Mouse (Mus musculus) CH12.LX (cell line): ENCODE measurements around the gene Epb41. TPM values are rescaled to one million over a fixed set of nuclear protein-coding genes. Genes with fewer than 3 reads are reported as not detected.

Experiments used
- DNase-seq: peaks from one replicate; pipeline ENCODE4 v3.0.0-alpha.2; 2013; ENCODE audit errors: extremely low read depth
- H3K27ac ChIP-seq: 2 replicates; pipeline ENCODE4 v1.5.1; 2012; ENCODE audit warnings: low read depth, mild to moderate bottlenecking, control low read depth, moderate library complexity; ENCODE audit not compliant: insufficient read depth
- H3K27me3 ChIP-seq: replicated peaks from 2 replicates; pipeline ENCODE3; 2012; ENCODE audit warnings: inconsistent platforms
- H3K36me3 ChIP-seq, 2 experiments: replicated peaks in 1 of 2; 2 replicates each; pipeline versions ENCODE3 to v1.6.1; 2012; ENCODE audit warnings: inconsistent platforms in 1 of 2, low read length in 1 of 2, mild to moderate bottlenecking in 1 of 2, mixed read lengths in 1 of 2, moderate library complexity in 1 of 2; ENCODE audit not compliant: control insufficient read depth in 1 of 2, insufficient read depth in 1 of 2
- H3K4me1 ChIP-seq, 2 experiments: 2 replicates each; pipeline ENCODE4 v1.6.1; 2012; ENCODE audit warnings: inconsistent platforms in 1 of 2, moderate library complexity in 1 of 2; ENCODE audit not compliant: insufficient read depth in 2 of 2, control insufficient read depth in 1 of 2
- H3K4me2 ChIP-seq: 2 replicates; pipeline ENCODE4 v1.6.1; 2012; ENCODE audit warnings: low read depth, mild to moderate bottlenecking, control low read depth; ENCODE audit not compliant: poor library complexity, insufficient read depth, severe bottlenecking
- H3K4me3 ChIP-seq, 3 experiments: fragments of 150-350 bp in 1 of 3; sonication (generic) in 1 of 3; replicated peaks in 1 of 3; 2 replicates each; pipeline versions ENCODE3 to v1.5.1; 2011 to 2012; ENCODE audit warnings: low read depth in 2 of 3, low read length in 2 of 3, mild to moderate bottlenecking in 2 of 3, moderate library complexity in 2 of 3, control low read depth in 1 of 3, improper control_type of control experiment in 1 of 3, inconsistent platforms in 1 of 3, mixed read lengths in 1 of 3; ENCODE audit not compliant: poor library complexity in 1 of 3
- H3K79me2 ChIP-seq: replicated peaks from 2 replicates; pipeline ENCODE4 v1.6.1; 2012; ENCODE audit warnings: mild to moderate bottlenecking, moderate library complexity; ENCODE audit not compliant: control insufficient read depth, poor library complexity, insufficient read depth, severe bottlenecking; ENCODE audit errors: extremely low read depth
- H3K9ac ChIP-seq: 2 replicates; pipeline ENCODE4 v1.6.1; 2012; ENCODE audit warnings: low read depth, mild to moderate bottlenecking, control low read depth, moderate library complexity; ENCODE audit not compliant: insufficient read depth
- H3K9me3 ChIP-seq: replicated peaks from 2 replicates; pipeline ENCODE3; 2012; ENCODE audit warnings: low read length, inconsistent platforms, mixed read lengths
- BHLHE40 ChIP-seq: IDR thresholded peaks from 2 replicates; pipeline ENCODE4 v1.6.1; 2011; ENCODE audit warnings: mild to moderate bottlenecking, low read depth, low read length, improper control_type of control experiment
- CHD2 ChIP-seq: IDR thresholded peaks from 2 replicates; pipeline ENCODE4 v1.6.1; 2011; ENCODE audit warnings: low read length, improper control_type of control experiment
- CTCF ChIP-seq, 2 experiments: IDR thresholded peaks in 1 of 2; conservative IDR thresholded peaks in 1 of 2; 2 replicates each; pipeline ENCODE4 v1.5.1; 2011 to 2012; ENCODE audit warnings: low read depth in 2 of 2, low read length in 2 of 2, improper control_type of control experiment in 1 of 2, inconsistent platforms in 1 of 2, mild to moderate bottlenecking in 1 of 2, moderate library complexity in 1 of 2
- E2F4 ChIP-seq: IDR thresholded peaks from 2 replicates; pipeline ENCODE4 v1.6.1; 2011; ENCODE audit warnings: low read depth, low read length, improper control_type of control experiment; ENCODE audit not compliant: insufficient replicate concordance
- ELF1 ChIP-seq: IDR thresholded peaks from 2 replicates; pipeline ENCODE4 v1.6.1; 2014; ENCODE audit warnings: low read depth, mild to moderate bottlenecking, inconsistent platforms, low read length, improper control_type of control experiment
- EP300 ChIP-seq: IDR thresholded peaks from 2 replicates; pipeline ENCODE4 v1.6.1; 2011; ENCODE audit warnings: low read length, improper control_type of control experiment
- ETS1 ChIP-seq: conservative IDR thresholded peaks from 2 replicates; pipeline ENCODE4 v1.6.1; 2012; ENCODE audit warnings: low read depth, mild to moderate bottlenecking, inconsistent platforms, low read length, improper control_type of control experiment, moderate library complexity
- GABPA ChIP-seq: IDR thresholded peaks from 2 replicates; pipeline ENCODE4 v1.6.1; 2012; ENCODE audit warnings: low read depth, low read length, improper control_type of control experiment, inconsistent platforms; ENCODE audit not compliant: insufficient replicate concordance
- HCFC1 ChIP-seq: IDR thresholded peaks from 2 replicates; pipeline ENCODE4 v1.6.1; 2012; ENCODE audit warnings: low read depth, mild to moderate bottlenecking, inconsistent platforms, low read length, improper control_type of control experiment
- IRF4 ChIP-seq: IDR thresholded peaks from 2 replicates; pipeline ENCODE4 v1.6.1; 2014; ENCODE audit warnings: low read depth, mild to moderate bottlenecking, inconsistent platforms, low read length, improper control_type of control experiment
- JUN ChIP-seq: IDR thresholded peaks from 2 replicates; pipeline ENCODE4 v1.6.1; 2011; ENCODE audit warnings: low read depth, mild to moderate bottlenecking, low read length, improper control_type of control experiment, moderate library complexity; ENCODE audit not compliant: insufficient read depth
- MEF2A ChIP-seq: IDR thresholded peaks from 2 replicates; pipeline ENCODE4 v1.6.1; 2014; ENCODE audit warnings: low read depth, mild to moderate bottlenecking, inconsistent platforms, low read length, improper control_type of control experiment, borderline replicate concordance
- MYC ChIP-seq: IDR thresholded peaks from 2 replicates; pipeline ENCODE4 v1.6.1; 2011; ENCODE audit warnings: low read depth, mild to moderate bottlenecking, improper control_type of control experiment, low read length
- NELFE ChIP-seq: IDR thresholded peaks from 2 replicates; pipeline ENCODE4 v1.6.1; 2011; ENCODE audit warnings: low read depth, low read length, improper control_type of control experiment
- NRF1 ChIP-seq: IDR thresholded peaks from 2 replicates; pipeline ENCODE4 v1.6.1; 2014; ENCODE audit warnings: low read depth, mild to moderate bottlenecking, inconsistent platforms, low read length, improper control_type of control experiment, moderate library complexity
- PAX5 ChIP-seq: IDR thresholded peaks from 2 replicates; pipeline ENCODE4 v1.6.1; 2012; ENCODE audit warnings: low read length, inconsistent platforms, mixed read lengths
- POLR2A ChIP-seq: IDR thresholded peaks from 2 replicates; pipeline ENCODE4 v1.6.1; 2011; ENCODE audit warnings: low read depth, mild to moderate bottlenecking, improper control_type of control experiment, low read length
- RAD21 ChIP-seq: IDR thresholded peaks from 2 replicates; pipeline ENCODE4 v1.6.1; 2011; ENCODE audit warnings: low read depth, mild to moderate bottlenecking, low read length, improper control_type of control experiment, moderate library complexity
- RCOR1 ChIP-seq: conservative IDR thresholded peaks from 2 replicates; pipeline ENCODE4 v1.6.1; 2012; ENCODE audit warnings: low read depth, mild to moderate bottlenecking, inconsistent platforms, low read length, improper control_type of control experiment
- SIN3A ChIP-seq: IDR thresholded peaks from 2 replicates; pipeline ENCODE4 v1.6.1; 2012; ENCODE audit warnings: low read length, improper control_type of control experiment, inconsistent platforms
- SMC3 ChIP-seq: IDR thresholded peaks from 2 replicates; pipeline ENCODE4 v1.6.1; 2011; ENCODE audit warnings: low read depth, low read length, improper control_type of control experiment
- TBP ChIP-seq: conservative IDR thresholded peaks from 2 replicates; pipeline ENCODE4 v1.6.1; 2011; ENCODE audit warnings: low read depth, low read length, improper control_type of control experiment
- USF1 ChIP-seq: IDR thresholded peaks from 2 replicates; pipeline ENCODE4 v1.6.1; 2014; ENCODE audit warnings: low read depth, mild to moderate bottlenecking, inconsistent platforms, low read length, improper control_type of control experiment
- USF2 ChIP-seq: conservative IDR thresholded peaks from 2 replicates; pipeline ENCODE4 v1.6.1; 2011; ENCODE audit warnings: low read depth, low read length, improper control_type of control experiment
- ZC3H11A ChIP-seq: IDR thresholded peaks from 2 replicates; pipeline ENCODE4 v1.6.1; 2012; ENCODE audit warnings: low read depth, mild to moderate bottlenecking, inconsistent platforms, low read length, improper control_type of control experiment
- ZKSCAN1 ChIP-seq: IDR thresholded peaks from 2 replicates; pipeline ENCODE4 v1.6.1; 2012; ENCODE audit warnings: low read depth, inconsistent platforms, low read length, improper control_type of control experiment, borderline replicate concordance
- ZMIZ1 ChIP-seq: IDR thresholded peaks from 2 replicates; pipeline ENCODE4 v1.6.1; 2012; ENCODE audit warnings: low read depth, mild to moderate bottlenecking, inconsistent platforms, low read length, improper control_type of control experiment
- dilution Hi-C: fragments of 300-500 bp; cut with MboI; formaldehyde crosslinking; loops from 2 replicates; pipeline ENCODE4 v1.14.3; 2020; ENCODE audit warnings: low sequenced_read_pairs; ENCODE audit not compliant: extremely low pct_unique_long_range_greater_than_20kb, extremely low pct_ligation_motif_present
- in situ Hi-C: fragments of 300-500 bp; cut with MboI; formaldehyde crosslinking; loops from 3 replicates; pipeline ENCODE4 v1.14.3; 2019; ENCODE audit warnings: low sequenced_read_pairs, low pct_ligation_motif_present, low pct_unique_long_range_greater_than_20kb, mixed read lengths
- polyA plus RNA-seq: library from polyadenylated mRNA; unstranded; fragments of >175 nt; gene quantifications from 2 replicates; pipeline ENCODE4 v1.2.1, GENCODE M21; 2012; ENCODE audit warnings: low read depth; ENCODE audit not compliant: insufficient read length
- total RNA-seq, 2 experiments: library from RNA; depleted of rRNA; stranded (reverse); fragments of 300-350 nt in 1 of 2; fragments of >200 nt in 1 of 2; gene quantifications; 2 replicates each; pipeline ENCODE4 v1.2.3; 2012 to 2014

Gene Epb41
- total and polyA plus RNA-seq, 3 experiments = 7.1 to 21.6 (median 10.0) TPM

DNA sequence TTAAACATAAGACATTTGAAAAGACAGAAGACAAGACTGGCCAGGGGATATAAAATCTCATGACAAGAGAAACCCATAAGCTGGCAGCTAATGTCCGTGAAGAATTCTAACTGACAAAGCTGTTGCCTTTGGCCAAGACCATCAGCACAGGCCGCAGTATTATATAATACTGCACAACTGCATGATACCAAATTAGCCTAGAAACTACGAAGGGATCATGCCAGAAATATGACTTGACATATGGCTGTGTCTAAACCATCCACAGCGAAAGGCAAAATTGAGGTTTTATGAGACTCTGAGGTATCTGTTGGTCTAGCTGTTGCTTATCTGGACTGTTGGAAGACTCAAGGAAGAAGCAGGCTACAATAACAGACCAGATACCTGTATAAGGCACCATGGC, 134.3 kb downstream of the Epb41 start:
- DNase-seq = no peak
- Histone ChIP-seq H3K9ac (no peak overlapping the region), H3K4me1 (no peaks in the 10 kb centered on the region), H3K9me3 (no peaks in the 10 kb centered on the region), H3K27me3 (no peaks in the 10 kb centered on the region), H3K27ac (no peak overlapping the region), H3K4me3 (no peak overlapping the region), H3K79me2 (no peaks in the 10 kb centered on the region)
- dilution Hi-C loops (no loop called here), in situ Hi-C loops (no loop called here)
- TF ChIP-seq BHLHE40 = no peak
- no peak for TF ChIP-seq GABPA
- TF ChIP-seq NELFE = no peak
- no peak for TF ChIP-seq NRF1
- TF ChIP-seq MYC = no peak
- TF ChIP-seq ZC3H11A = no peak
- TF ChIP-seq ZMIZ1 = no peak
- no peak for TF ChIP-seq RCOR1
- TF ChIP-seq PAX5 = no peak
- TF ChIP-seq, all 38 proteins: peak for 0
- Histone ChIP-seq H3K36me3 (peaks cover 0 to 6% of the 10 kb centered on the region in 2 experiments), H3K4me2 (no peak overlapping the region)

DNA sequence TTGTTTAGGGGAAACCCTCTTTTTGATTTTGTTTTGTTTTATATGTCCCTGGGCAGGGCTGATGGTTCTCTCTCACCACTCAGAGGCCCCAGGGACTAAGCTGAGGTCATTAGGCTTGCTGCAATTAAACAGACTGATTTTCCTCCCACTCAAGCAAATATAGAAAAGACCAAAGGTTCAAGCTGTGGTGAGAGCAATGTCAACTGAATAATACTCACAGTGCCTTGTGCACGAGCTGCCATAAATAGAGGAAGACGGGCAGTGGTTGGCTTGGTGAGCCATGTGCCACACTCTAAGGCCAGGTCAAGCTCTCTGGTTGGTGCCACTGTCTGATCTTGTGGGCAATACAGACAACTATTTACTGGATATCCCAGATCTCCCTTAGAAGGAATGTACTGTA, 135.7 kb downstream of the Epb41 start:
- Histone ChIP-seq H3K4me2 (no peak overlapping the region), H3K27me3 (no peaks in the 10 kb centered on the region), H3K4me1 (no peaks in the 10 kb centered on the region), H3K79me2 (no peaks in the 10 kb centered on the region), H3K9me3 (no peaks in the 10 kb centered on the region), H3K36me3 (peaks cover 0 to 13% of the 10 kb centered on the region in 2 experiments), H3K4me3 (no peak overlapping the region), H3K27ac (no peak overlapping the region), H3K9ac (no peak overlapping the region)
- dilution Hi-C loops = no loop called here
- in situ Hi-C loops = no loop called here
- TF ChIP-seq CHD2 (no peak), ZKSCAN1 (no peak), RAD21 (no peak)
- no peak for DNase-seq

DNA sequence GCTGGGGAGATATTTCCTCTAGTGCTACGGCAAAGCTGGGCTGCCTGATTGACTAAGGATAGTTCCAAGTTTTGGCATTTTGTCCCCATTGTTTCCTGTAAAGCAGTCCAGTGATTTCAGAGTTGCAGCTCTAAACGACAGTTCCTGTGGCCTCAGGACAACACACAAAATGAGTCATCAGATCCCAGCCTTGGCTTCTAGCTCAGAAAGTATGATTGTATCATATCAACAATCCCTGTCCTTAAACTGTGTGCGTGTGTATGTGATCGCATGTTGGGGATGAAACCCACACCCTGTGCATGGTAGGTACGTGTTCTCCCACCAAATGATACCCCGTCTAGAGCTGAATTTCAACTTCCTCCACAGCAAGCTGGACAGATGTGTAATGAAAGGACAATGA, 146.0 kb downstream of the Epb41 start:
- no peaks in the 10 kb centered on the region for H3K27me3 ChIP-seq
- peaks cover 16 to 66% of the 10 kb centered on the region in 2 experiments for H3K36me3 ChIP-seq
- no peak for DNase-seq
- peaks cover 0 to 3% of the 10 kb centered on the region in 2 experiments; a peak in 2 of 4 replicates for H3K4me1 ChIP-seq
- H3K27ac ChIP-seq = no peak overlapping the region
- H3K4me3 ChIP-seq = no peak overlapping the region
- dilution Hi-C loops (no loop called here), in situ Hi-C loops (no loop called here)
- H3K9me3 ChIP-seq = no peaks in the 10 kb centered on the region
- no peak overlapping the region for H3K9ac ChIP-seq
- no peak for TF ChIP-seq ETS1
- TF ChIP-seq SMC3 = no peak
- TF ChIP-seq MEF2A = no peak
- no peak for TF ChIP-seq ELF1
- TF ChIP-seq EP300 = no peak
- TF ChIP-seq IRF4 = no peak
- no peak for TF ChIP-seq CTCF (conservative IDR thresholded peaks at IDR 0.05 in 1 of 2, IDR thresholded peaks at IDR 0.05 in 1 of 2; ENCODE audit: low read depth in 2 of 2, low read length in 2 of 2)
- no peak for TF ChIP-seq ZC3H11A
- TF ChIP-seq SIN3A = no peak
- TF ChIP-seq RCOR1 = no peak
- no peak for TF ChIP-seq USF1
- TF ChIP-seq JUN = no peak
- no peak for TF ChIP-seq USF2
- TF ChIP-seq POLR2A = no peak
- TF ChIP-seq E2F4 = no peak
- TF ChIP-seq BHLHE40 = no peak
- no peak for TF ChIP-seq HCFC1
- TF ChIP-seq NELFE = no peak
- TF ChIP-seq TBP = no peak
- no peak for TF ChIP-seq ZMIZ1
- H3K4me2 ChIP-seq = no peak overlapping the region
- H3K79me2 ChIP-seq = no peaks in the 10 kb centered on the region
